Mouse (Mus musculus): ENCODE data around the gene Acr. TPM values are rescaled to one million over a fixed set of nuclear protein-coding genes. Genes with fewer than 3 reads are reported as not detected.

The Acr gene
- polyA plus RNA-seq (2014; fragmentation: Nextera tagmentation; extraction: Ambion mirVana): 0.16 TPM in 1 of 2 replicates, not detected in the other

GRCm38 (mm10) chr15:89568114-89568513 lies at the start of gene Acr:
Gene Acr, plus strand, starts transcription at chr15:89568326.
- H3K4me1 ChIP-seq (ENCODE audit: insufficient read depth): no peaks in the 10 kb centered on the region
- H3K9me3 ChIP-seq (ENCODE audit: low read depth, low read length): no peaks in the 10 kb centered on the region
- ATAC-seq (ENCODE audit: insufficient read depth): no peak
- H3K9ac ChIP-seq: no peak within 1 kb of the TSS
- no peak for DNase-seq
- no peak within 1 kb of the TSS for H3K4me2 ChIP-seq
- TF ChIP-seq CTCF (IDR thresholded peaks at IDR 0.05; ENCODE audit: low read depth): no peak
- H3K36me3 ChIP-seq (ENCODE audit: insufficient read depth): no peaks in the 10 kb centered on the region
- no peaks in the 10 kb centered on the region for H3K27me3 ChIP-seq (ENCODE audit: insufficient read depth, low read length)
- H3K4me3 ChIP-seq (ENCODE audit: low read depth, low read length): no peak within 1 kb of the TSS
- no peak within 1 kb of the TSS for H3K27ac ChIP-seq (ENCODE audit: low read depth)
- WGBS: 78% methylated on average over 6 of the region's 6 CpGs

GRCm38 (mm10) chr15:89521951-89522350 lies 46.2 kb upstream of the Acr start:
- WGBS: 66% methylated on average over 7 of the region's 7 CpGs
- H3K4me1 ChIP-seq (ENCODE audit: insufficient read depth): no peaks in the 10 kb centered on the region
- no peak for TF ChIP-seq CTCF (IDR thresholded peaks at IDR 0.05; ENCODE audit: low read depth)
- DNase-seq: no peak
- H3K4me2 ChIP-seq: no peak overlapping the region
- H3K27me3 ChIP-seq (ENCODE audit: insufficient read depth, low read length): peaks cover 15% of the 10 kb centered on the region; the same call in 1 of the 2 replicates
- no peaks in the 10 kb centered on the region for H3K9me3 ChIP-seq (ENCODE audit: low read depth, low read length)
- no peak overlapping the region for H3K9ac ChIP-seq
- H3K4me3 ChIP-seq (ENCODE audit: low read depth, low read length): no peak overlapping the region
- peaks cover 9% of the 10 kb centered on the region for H3K36me3 ChIP-seq (ENCODE audit: insufficient read depth)
- no peak for ATAC-seq (ENCODE audit: insufficient read depth)
- no peak overlapping the region for H3K27ac ChIP-seq (ENCODE audit: low read depth)

DNA sequence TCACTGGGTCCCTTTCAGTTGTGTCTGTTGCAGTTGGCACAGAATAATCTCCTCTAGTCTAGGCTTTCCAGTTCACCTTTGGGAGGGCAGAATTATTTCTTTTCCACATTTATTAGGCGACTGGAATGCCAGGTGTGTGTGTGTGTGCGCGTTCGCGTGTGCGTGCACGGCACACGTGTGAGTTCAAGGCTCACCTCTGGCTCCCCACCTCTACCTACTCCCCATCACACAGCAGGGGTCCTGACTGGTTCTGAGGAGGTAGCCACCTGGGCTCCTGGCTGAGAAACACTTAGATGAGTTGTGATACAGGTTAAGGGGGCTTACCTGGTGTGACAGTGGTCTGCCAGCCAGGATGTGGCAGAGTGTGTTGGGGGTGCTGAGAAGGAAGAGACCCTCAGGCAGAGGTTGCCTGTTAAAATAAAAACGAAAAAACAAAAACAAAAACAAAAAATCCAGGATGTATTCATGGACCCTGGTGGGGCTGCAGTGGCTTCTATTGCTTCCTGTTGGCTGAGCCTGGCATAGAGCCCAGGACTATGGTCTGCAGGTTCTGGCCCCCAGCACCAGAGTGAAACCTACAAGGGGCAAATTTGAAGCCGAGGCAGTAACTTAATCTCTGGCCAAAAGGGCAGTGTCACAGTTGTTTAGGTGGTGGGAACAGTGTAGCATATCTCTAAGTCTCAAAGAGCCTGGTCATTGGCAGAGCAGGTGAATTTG lies 45.4 kb upstream of the Acr start:
- peak overlapping the region; percentile 38; the same call in 1 of the 2 replicates for H3K4me3 ChIP-seq (ENCODE audit: low read depth, low read length)
- peak overlapping the region; percentile 87; the same call in 1 of the 2 replicates for H3K4me2 ChIP-seq
- peaks cover 9% of the 10 kb centered on the region for H3K36me3 ChIP-seq (ENCODE audit: insufficient read depth)
- H3K27ac ChIP-seq (ENCODE audit: low read depth): no peak overlapping the region
- DNase-seq (no peak), ATAC-seq (ENCODE audit: insufficient read depth) (0 out of 2 replicates have a peak, but pooled peaks have one; percentile 24)
- peaks cover 15% of the 10 kb centered on the region; the same call in 1 of the 2 replicates for H3K27me3 ChIP-seq (ENCODE audit: insufficient read depth, low read length)
- TF ChIP-seq CTCF (IDR thresholded peaks at IDR 0.05; ENCODE audit: low read depth): no peak
- H3K4me1 ChIP-seq (ENCODE audit: insufficient read depth): no peaks in the 10 kb centered on the region
- WGBS: 86% methylated on average over 10 of the region's 10 CpGs
- no peak overlapping the region for H3K9ac ChIP-seq
- no peaks in the 10 kb centered on the region for H3K9me3 ChIP-seq (ENCODE audit: low read depth, low read length)

DNA sequence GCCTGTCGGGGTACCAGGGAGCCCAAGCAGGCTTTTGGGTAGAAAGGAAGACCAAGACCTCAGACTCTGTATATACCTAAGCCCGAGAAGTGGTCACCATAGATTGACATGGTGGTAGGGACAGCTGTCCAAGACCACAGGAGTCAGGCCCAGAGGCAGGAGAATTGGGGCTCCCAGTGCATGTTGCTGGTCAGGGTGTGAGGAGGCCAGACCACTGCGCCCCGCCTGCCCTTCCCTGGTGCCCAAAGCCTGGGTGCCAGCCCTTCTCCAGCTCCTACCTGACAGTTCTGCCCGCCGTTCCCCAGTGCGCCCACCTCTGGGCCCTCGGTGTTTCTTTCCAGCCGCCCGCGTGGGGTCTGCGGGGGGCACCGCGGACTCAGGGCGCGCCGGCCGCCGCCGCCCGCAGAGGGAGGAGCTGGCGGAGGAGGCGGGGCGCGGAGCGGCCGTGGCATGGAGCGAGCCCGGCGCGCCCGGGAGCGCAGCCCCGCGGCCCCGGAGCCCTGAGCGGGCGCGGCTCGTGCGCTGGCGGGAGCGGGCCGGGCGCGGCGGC lies 44.8 kb upstream of the Acr start:
- peak overlapping the region; percentile 87 for H3K4me2 ChIP-seq
- peaks cover 9% of the 10 kb centered on the region for H3K36me3 ChIP-seq (ENCODE audit: insufficient read depth)
- H3K4me1 ChIP-seq (ENCODE audit: insufficient read depth): no peaks in the 10 kb centered on the region
- 5% methylated on average over 27 of the region's 47 CpGs for WGBS
- H3K27me3 ChIP-seq (ENCODE audit: insufficient read depth, low read length): peaks cover 15% of the 10 kb centered on the region; the same call in 1 of the 2 replicates
- no peak overlapping the region for H3K27ac ChIP-seq (ENCODE audit: low read depth)
- peak; percentile 71 for DNase-seq
- no peak for TF ChIP-seq CTCF (IDR thresholded peaks at IDR 0.05; ENCODE audit: low read depth)
- H3K9me3 ChIP-seq (ENCODE audit: low read depth, low read length): no peaks in the 10 kb centered on the region
- peak; percentile 80 for ATAC-seq (ENCODE audit: insufficient read depth)
- peak overlapping the region; percentile 38 for H3K4me3 ChIP-seq (ENCODE audit: low read depth, low read length)
- peak overlapping the region; percentile 71 for H3K9ac ChIP-seq

- H3K9ac ChIP-seq: peak overlapping the region; percentile 71
- no peak overlapping the region for H3K27ac ChIP-seq (ENCODE audit: low read depth)
- H3K27me3 ChIP-seq (ENCODE audit: insufficient read depth, low read length): peaks cover 15% of the 10 kb centered on the region; the same call in 1 of the 2 replicates
- ATAC-seq (ENCODE audit: insufficient read depth) (peak; percentile 59; the same call in 1 of the 2 replicates), DNase-seq (peak; percentile 30)
- WGBS: 6% methylated on average over 39 of the region's 52 CpGs
- H3K4me1 ChIP-seq (ENCODE audit: insufficient read depth): no peaks in the 10 kb centered on the region
- peak overlapping the region; percentile 59 for H3K4me3 ChIP-seq (ENCODE audit: low read depth, low read length)
- peaks cover 9% of the 10 kb centered on the region for H3K36me3 ChIP-seq (ENCODE audit: insufficient read depth)
- H3K4me2 ChIP-seq: peak overlapping the region; percentile 87
- H3K9me3 ChIP-seq (ENCODE audit: low read depth, low read length): no peaks in the 10 kb centered on the region
- TF ChIP-seq CTCF (IDR thresholded peaks at IDR 0.05; ENCODE audit: low read depth): no peak
Measured at GRCm38 (mm10) chr15:89524001-89524571, 44.0 kb upstream of the Acr start.

GRCm38 (mm10) chr15:89524611-89525415 lies 43.3 kb upstream of the Acr start:
- Histone ChIP-seq H3K4me1 (ENCODE audit: insufficient read depth) (no peaks in the 10 kb centered on the region), H3K9me3 (ENCODE audit: low read depth, low read length) (no peaks in the 10 kb centered on the region), H3K9ac (no peak overlapping the region), H3K4me2 (peak overlapping the region; percentile 87), H3K4me3 (ENCODE audit: low read depth, low read length) (peak overlapping the region; percentile 59), H3K27me3 (ENCODE audit: insufficient read depth, low read length) (peaks cover 15% of the 10 kb centered on the region; the same call in 1 of the 2 replicates), H3K36me3 (ENCODE audit: insufficient read depth) (peaks cover 9% of the 10 kb centered on the region), H3K27ac (ENCODE audit: low read depth) (no peak overlapping the region)
- no peak for DNase-seq
- no peak for ATAC-seq (ENCODE audit: insufficient read depth)
- TF ChIP-seq CTCF (IDR thresholded peaks at IDR 0.05; ENCODE audit: low read depth): no peak
- WGBS: 71% methylated on average over 8 of the region's 8 CpGs

All from lung, embryonic 14.5 days (tissue).